Comparison of ENCODE assay signal across 8 mouse cellular contexts in genomic region chr11:57598161-57598560, GRCm38 (mm10). TPM values are rescaled to one million over a fixed set of nuclear protein-coding genes. Genes with fewer than 3 reads are reported as not detected.
DNase-seq lines count a peak whose midpoint lies in the region; ATAC-seq and TF ChIP-seq lines count a peak whose summit lies in the region.

No protein-coding gene starts in this region.

- H3K9me3 ChIP-seq in kidney, embryonic 14.5 days (ENCODE audit: control insufficient read depth, low read length): no peaks in the 10 kb centered on the region

- intact Hi-C loops in gastrocnemius, adult 2 months (cut with DNase I): no loop called here
- intact Hi-C loops in gastrocnemius, postnatal 36 days (cut with DNase I): no loop called here
- intact Hi-C loops in gastrocnemius, postnatal 14 days (cut with DNase I; ENCODE audit: low total_unique reads): no loop called here
- intact Hi-C loops in left cerebral cortex, postnatal 14 days (cut with DNase I): no loop called here

- H3K27me3 ChIP-seq in kidney, embryonic 14.5 days (ENCODE audit: control insufficient read depth, insufficient read depth, low read length): no peaks in the 10 kb centered on the region

- H3K9ac ChIP-seq in kidney, embryonic 14.5 days (ENCODE audit: low read depth, low read length): no peak overlapping the region

- no peak for TF ChIP-seq CTCF in gastrocnemius, adult 2 months (IDR thresholded peaks at IDR 0.05)

- no peaks in the 10 kb centered on the region for H3K4me1 ChIP-seq in kidney, embryonic 14.5 days (ENCODE audit: control insufficient read depth, insufficient read depth, low read length)

- no peak for ATAC-seq in megakaryocyte-erythroid progenitor cell, adult 5-6 weeks (replicated peaks; ENCODE audit: low FRiP score, low TSS enrichment, poor library complexity, severe bottlenecking)
- no peak for ATAC-seq in kidney, embryonic 14.5 days (ENCODE audit: low FRiP score, low TSS enrichment)

- H3K27ac ChIP-seq in gastrocnemius, adult 2 months: peak overlapping the region; percentile 51; the same call in 1 of the 2 replicates
- no peak overlapping the region for H3K27ac ChIP-seq in kidney, embryonic 14.5 days (ENCODE audit: low read depth, low read length)

- no peak overlapping the region for H3K4me2 ChIP-seq in kidney, embryonic 14.5 days (replicated peaks; ENCODE audit: low read depth, low read length)

- no peaks in the 10 kb centered on the region for H3K36me3 ChIP-seq in kidney, embryonic 14.5 days (ENCODE audit: control insufficient read depth, insufficient read depth, low read length)

- no peak overlapping the region for H3K4me3 ChIP-seq in gastrocnemius, adult 2 months
- H3K4me3 ChIP-seq in kidney, embryonic 14.5 days (ENCODE audit: low read length): no peak overlapping the region

- peak; percentile 59 for DNase-seq in gastrocnemius, adult 2 months
- DNase-seq in gastrocnemius, postnatal 36 days: no peak
- peak; percentile 74 for DNase-seq in NIH3T3 (ENCODE audit: low read depth)
- DNase-seq in gastrocnemius, postnatal 14 days: peak; percentile 52
- DNase-seq in left cerebral cortex, postnatal 14 days (ENCODE audit: low spot score in 2 of 2): peak; percentile 68 to 92
- no peak for DNase-seq in thymus, adult 18-20 months

- 73% methylated on average over 5 of the region's 5 CpGs for WGBS in kidney, embryonic 14.5 days

RNA-seq across cellular contexts. Expression of gene Galnt10, which starts 47.1 kb away (rescaled TPM):
- total RNA-seq in gastrocnemius, adult 2 months (2021): 1 to 10 TPM; 5.1 to 6.4 TPM
- 1 to 10 TPM; 5.2 to 6.3 TPM for total RNA-seq in gastrocnemius, postnatal 36 days (2021)
- total RNA-seq in gastrocnemius, postnatal 14 days (2021): 10 to 100 TPM; 11.3 to 12.4 TPM
- 1 to 10 TPM; 7.6 to 8.8 TPM for total RNA-seq in left cerebral cortex, postnatal 14 days (2021)
- total RNA-seq in megakaryocyte-erythroid progenitor cell, adult 5-6 weeks (2014; fragmentation: Nextera tagmentation): 12.3 and 15.4 TPM in 2 replicates
- total RNA-seq in megakaryocyte-erythroid progenitor cell, adult 5-6 weeks (2017): 11.1 and 14.3 TPM in 2 replicates
- polyA plus RNA-seq in kidney, embryonic 14.5 days (2014; fragmentation: Nextera tagmentation; extraction: Ambion mirVana): 7.3 and 13.0 TPM in 2 replicates

Comparison
In these comparisons a context has a peak if more than half of its experiments do, and no peak if none do; other contexts are left out.
1. DNase-seq: peak in gastrocnemius, adult 2 months (single experiment), NIH3T3 (single experiment), gastrocnemius, postnatal 14 days (single experiment) and left cerebral cortex, postnatal 14 days (2 of 2); none in gastrocnemius, postnatal 36 days (0 of 2) and thymus, adult 18-20 months (0 of 2).